Mouse (Mus musculus) thymus, adult 2 months (tissue): ENCODE measurements around the gene Ctsll3.

ENCODE experiments used
- CTCF ChIP-seq: fragments of 200-500 bp; IDR thresholded peaks from 2 replicates; pipeline ENCODE4 v1.5.1; 2012; ENCODE audit warnings: mild to moderate bottlenecking, control low read depth, low read length, moderate library complexity, borderline replicate concordance; ENCODE audit not compliant: control insufficient read depth, poor library complexity, insufficient read depth; ENCODE audit errors: extremely low read depth
- POLR2A ChIP-seq: fragments of 200-500 bp; IDR thresholded peaks from 2 replicates; pipeline ENCODE4 v1.6.1; 2012; ENCODE audit warnings: mild to moderate bottlenecking, low read length, control low read depth, moderate library complexity; ENCODE audit not compliant: control insufficient read depth, poor library complexity, insufficient read depth; ENCODE audit errors: extremely low read depth

GRCm38 (mm10) chr13:60755251-60755650 is 47.4 kb downstream of the Ctsll3 start:
- TF ChIP-seq CTCF, result no peak
- TF ChIP-seq POLR2A, result no peak
